Mouse (Mus musculus) right cerebral cortex, postnatal 4 days (tissue): ENCODE results near the gene Mrps21.
"Not testable (repeated sequence)": the region's sequence is repeated elsewhere in the genome, so short reads cannot be mapped to it uniquely, and the experiment has no call there.

Source experiments
- DNase-seq: peaks from one replicate; pipeline ENCODE4 v3.0.0-alpha.2; 2022

Gene Mrps21

DNA sequence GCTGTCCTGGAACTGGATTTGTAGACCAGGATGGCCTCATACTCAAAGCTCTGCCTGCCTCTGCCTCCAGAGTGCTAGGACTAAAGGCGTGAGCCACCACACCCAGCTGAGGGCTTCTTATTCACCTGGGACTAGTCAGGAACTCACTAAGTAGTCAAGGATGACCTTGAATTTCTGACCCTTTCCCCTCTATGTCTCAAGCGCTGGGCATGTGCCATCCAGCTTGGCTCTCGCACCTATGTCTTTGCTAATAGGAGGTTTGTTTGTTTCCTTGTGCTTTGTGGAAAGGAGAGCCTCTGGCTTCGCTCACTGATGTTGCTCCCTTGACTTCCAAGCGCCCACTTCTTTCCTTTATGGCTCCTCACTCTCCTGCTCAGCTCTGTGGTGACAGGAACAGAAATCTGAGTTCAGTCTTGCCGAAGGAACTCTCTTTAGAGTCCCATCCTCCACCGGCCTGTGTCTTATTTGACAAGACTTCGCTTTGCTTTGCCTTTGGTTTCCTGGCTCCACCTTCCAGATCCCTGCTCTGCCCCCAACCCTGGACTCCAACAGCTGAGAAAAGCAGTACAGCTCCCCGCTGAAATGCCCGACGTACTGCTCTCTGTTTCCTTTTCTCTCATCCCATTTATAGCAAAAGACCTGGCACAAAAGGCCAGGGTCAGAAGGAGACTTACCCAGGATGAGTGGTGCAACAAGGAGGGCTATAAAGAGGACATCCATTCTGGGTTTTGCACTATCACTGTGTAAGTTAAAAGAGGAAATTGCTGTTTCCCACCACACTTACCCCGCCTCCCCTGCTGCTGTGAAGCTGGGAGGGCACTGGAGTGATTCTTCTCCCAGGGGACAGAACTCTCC is 20.1 kb upstream of the Mrps21 start, which contains the start of gene BC028528:
Gene BC028528, minus strand, starts transcription at position 795 of the 855 bp plus-strand sequence.
- DNase-seq, result no peak

DNA sequence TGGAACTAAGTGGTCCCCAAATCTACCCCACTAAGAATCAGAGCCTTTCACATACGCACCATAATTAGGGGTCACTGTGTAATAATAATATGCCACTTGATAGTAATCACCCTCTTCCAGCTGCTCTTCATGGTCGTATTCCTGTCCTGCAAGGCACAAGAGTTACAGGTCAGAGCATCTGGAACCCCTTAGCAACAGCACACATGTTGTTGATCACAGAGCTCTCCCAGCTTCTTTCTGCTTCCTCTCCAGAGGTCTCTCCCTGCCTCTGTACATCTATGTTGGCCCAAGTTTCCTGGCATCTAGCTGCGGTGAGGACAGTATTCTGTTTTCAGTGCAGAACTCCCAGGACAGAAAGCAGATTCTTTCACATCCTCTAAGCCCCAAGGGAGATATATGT is 18.3 kb upstream of the Mrps21 start:
- DNase-seq, result no peak

DNA sequence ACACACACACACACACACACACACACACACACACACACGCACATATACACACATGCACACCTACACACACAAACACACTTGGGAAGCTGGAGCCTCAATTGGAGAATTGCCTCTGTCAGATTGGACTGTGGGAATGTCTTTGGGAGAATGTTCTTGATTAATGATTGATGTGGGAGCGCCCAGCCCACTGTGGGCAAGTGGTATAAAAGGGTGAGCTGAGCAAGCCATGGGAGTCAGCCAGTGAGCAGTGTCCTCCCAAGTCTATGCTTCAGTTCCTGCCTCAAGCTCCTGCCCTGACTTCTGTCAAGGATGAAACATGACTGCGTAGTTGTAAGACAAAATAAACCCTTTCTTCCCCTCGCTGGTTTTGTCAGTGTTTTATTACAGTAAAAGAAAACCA is 16.3 kb upstream of the Mrps21 start:
- no peak for DNase-seq

- no peak for DNase-seq
Measured at GRCm38 (mm10) chr3:95884400-95884799, 13.1 kb upstream of the Mrps21 start.

- DNase-seq, result peak; percentile 69
Measured at GRCm38 (mm10) chr3:95882816-95883425, 11.6 kb upstream of the Mrps21 start.

DNA sequence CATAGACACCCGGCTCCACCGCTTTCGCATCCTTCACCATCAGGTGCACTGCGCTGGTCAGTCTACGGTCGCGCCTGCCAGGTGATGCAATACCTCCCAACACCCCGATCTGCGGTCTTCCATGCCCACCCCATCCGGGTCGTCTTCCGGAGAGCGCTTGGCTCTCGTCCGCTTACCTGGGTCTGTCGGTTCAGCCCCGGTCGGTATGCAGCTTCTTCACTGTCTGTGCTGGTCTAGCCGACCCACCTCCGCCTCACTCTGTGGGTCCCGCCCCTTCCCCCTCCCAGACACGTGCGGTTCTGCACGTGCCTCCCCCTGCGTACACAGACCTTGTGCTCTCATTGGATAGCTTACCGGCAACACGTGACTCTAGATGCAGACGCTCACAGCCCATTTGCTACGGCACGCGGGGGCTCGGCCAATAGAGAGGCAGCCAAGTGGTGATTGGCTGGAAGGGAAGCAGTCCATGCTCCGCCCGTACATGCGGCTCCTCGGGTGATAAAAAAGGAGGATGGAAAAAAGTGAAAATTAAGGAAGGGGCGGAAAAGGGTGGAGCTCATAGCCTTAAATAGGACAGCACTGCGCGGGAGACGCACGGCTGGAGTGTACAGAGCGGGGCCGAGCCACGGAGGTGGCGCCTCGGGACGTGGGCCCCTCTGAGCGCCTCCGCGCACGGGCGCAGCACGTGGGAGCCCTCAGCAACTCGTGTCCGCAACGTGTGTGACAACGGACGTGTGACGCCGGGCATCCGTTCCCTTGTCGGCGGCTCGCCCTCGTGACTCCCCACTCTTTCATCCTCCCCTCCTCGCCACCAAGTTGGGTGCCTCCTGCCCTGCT is 10.9 kb upstream of the Mrps21 start, which contains the start of gene Ciart:
Gene Ciart, minus strand, starts transcription at position 273 of the 837 bp plus-strand sequence.
- peak; percentile 90 for DNase-seq

- no peak for DNase-seq
Measured at GRCm38 (mm10) chr3:95879063-95879462, 7.7 kb upstream of the Mrps21 start.

GRCm38 (mm10) chr3:95872048-95872447 is 729 bp upstream of the Mrps21 start:
- no peak for DNase-seq

DNA sequence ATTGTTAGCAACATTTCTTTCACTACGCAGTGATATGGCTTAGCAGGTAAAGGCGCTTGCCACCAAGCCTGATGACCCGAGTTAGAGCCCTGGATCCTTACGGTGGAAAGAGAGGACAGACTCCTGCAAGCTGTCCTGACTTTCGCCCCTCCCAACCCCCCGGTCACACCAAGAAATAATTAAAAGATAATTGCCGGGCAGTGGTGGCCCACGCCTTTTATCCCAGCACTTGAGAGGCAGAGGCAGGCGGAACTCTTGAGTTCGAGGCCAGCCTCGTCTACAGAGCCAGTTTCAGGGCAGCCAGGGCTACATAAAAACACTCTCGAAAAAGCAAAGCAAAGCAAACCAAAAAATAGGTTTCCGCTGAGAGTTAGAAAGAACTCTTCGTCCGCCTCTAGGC is 343 bp downstream of the Mrps21 start:
- no peak for DNase-seq

- DNase-seq, result no peak
Measured at GRCm38 (mm10) chr3:95867408-95867807, 3.9 kb downstream of the Mrps21 start.

DNA sequence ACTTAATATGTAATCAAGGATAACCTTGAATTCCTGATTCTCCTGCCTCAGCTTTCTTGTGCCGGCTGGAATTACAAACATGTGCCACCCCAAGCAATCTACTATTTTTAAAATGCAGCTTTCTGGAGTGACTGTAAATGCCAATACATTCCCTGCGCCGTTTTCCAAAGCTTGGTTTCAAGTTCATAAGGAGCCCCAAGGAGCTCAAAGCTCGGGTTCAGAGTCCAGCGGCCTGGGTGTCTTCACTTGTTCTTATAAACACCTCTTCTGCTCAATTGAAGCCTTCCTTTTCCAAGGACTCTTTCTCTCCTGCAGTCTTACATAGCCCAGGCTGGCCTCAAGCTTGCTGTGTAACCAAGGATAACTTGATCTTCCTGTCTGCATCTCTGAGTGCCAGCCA is 5.2 kb downstream of the Mrps21 start:
- no peak for DNase-seq

DNA sequence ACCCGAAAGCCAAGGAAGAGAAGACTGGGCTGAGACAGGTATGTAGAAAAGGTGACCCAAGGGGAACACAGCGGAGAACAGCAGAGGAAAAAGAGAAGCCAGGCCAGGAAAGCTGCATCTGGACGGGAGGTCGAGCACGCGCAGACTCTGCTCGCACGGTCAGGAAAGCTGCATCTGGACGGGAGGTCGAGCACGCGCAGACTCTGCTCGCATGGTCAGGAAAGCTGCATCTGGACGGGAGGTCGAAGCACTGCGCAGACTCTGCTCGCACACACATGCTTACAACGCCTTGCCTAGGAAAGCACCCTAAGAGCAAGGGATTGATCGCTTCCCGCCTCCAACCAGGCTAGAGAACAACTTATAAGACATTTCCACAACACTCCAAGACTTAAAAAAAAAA is 5.7 kb downstream of the Mrps21 start:
- no peak for DNase-seq

DNA sequence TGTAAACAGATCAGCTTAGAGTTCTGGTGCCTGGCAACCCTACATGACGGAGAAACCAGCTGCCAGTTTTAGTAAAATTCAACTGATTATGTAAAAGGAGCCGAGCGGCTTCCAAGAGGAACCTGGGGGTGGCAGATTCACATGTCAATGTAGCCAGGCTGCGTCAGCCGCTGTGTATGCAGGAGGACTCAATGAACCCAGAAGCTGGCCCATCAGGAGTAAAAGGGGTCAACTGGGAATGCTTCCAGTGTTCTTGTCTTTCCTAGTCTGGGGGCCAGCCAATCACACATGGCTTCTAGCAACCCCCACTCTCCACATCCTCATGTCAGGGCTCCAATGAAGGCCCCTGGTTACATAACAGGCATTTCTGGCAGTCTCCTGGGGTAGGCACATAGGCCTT is 6.3 kb downstream of the Mrps21 start:
- DNase-seq, result no peak

DNA sequence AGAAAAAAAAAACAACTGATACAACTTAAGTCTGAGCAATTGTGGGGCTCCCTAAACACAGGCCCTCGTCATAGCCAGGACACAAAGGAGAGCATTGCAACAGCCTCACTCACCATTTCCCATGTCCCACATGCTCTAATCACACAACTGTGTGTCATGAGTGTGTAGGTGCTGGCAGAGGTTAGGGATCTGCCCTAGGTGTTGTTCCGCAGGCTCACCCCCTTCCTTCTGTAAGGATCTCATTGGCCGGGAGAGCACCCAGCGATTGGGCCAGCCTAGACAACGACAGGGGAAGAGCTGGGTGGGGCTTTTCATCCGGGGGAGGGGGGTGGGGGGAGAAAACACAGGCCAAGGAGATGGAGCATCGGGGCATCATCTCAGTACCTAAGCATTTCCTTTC is 7.7 kb downstream of the Mrps21 start:
- DNase-seq, result no peak

GRCm38 (mm10) chr3:95861796-95862195 is 9.5 kb downstream of the Mrps21 start:
- DNase-seq, result peak; percentile 52

DNA sequence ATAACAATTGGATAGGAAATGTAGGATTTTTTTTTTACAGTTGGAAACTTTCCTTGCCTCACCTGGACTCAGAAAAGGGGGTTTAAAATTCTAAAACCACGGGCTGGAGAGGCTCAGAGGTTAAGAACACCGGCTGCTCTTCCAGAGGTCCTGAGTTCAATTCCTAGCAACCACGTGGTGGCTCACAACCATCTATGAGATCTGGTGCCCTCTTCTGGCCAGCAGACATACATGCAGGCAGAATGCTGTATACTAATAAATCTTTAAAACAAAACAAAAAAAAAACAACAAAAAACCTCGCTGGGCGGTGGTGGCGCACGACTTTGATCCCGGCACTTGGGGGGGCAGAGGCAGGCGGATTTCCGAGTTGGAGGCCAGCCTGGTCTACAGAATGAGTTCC is 10.1 kb downstream of the Mrps21 start:
- DNase-seq, result no peak

DNA sequence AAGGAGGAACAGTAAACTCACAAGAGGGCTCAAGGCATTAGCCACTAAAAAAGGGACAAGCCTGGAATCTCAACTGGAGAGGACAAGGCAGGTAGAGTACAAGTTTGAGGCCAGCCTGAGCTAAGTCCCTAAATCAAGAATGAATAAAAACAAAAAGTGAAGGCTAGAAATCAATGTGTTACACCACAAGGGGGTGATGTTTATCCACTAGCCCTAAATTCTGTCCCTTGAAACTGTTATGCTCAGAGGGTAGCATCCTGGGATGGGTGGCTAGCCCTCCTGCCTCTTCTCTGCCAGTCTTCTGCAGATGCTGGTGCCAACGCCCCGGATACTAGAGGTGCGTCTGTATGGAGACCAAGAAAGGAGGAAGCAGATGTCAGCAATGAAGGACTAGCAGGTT is 11.0 kb downstream of the Mrps21 start:
- DNase-seq, result no peak

GRCm38 (mm10) chr3:95858278-95858677 is 13.0 kb downstream of the Mrps21 start:
- not testable (repeated sequence) for DNase-seq

DNA sequence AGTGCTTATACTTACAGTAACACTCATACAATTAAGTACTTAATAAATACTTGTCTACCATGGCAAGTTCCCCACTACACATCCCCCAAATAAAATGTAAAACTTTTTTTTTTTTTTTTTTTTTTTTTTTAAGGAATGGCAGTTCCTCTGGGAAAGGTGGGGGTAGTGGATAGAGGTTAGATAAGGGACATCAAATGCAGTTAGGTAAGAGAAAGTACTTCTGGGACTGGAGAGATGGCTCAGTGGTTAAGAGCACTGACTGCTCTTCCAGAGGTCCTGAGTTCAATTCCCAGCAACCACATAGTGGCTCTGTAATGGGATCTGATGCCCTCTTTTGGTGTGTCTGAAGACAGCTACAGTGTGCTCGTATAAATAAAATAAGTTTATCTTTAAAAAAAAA is 14.3 kb downstream of the Mrps21 start:
- not testable (repeated sequence) for DNase-seq

- DNase-seq, result no peak
Measured at GRCm38 (mm10) chr3:95856115-95856514, 15.2 kb downstream of the Mrps21 start.

GRCm38 (mm10) chr3:95855502-95856089 is 15.7 kb downstream of the Mrps21 start, which contains the start of gene Prpf3:
TSS of gene Prpf3 (minus strand) at chr3:95855885.
- DNase-seq, result peak; percentile 91

- DNase-seq, result no peak
Measured at GRCm38 (mm10) chr3:95851317-95851716, 20.0 kb downstream of the Mrps21 start.

- DNase-seq, result no peak
Measured at GRCm38 (mm10) chr3:95850611-95851010, 20.7 kb downstream of the Mrps21 start.
